Mouse (Mus musculus) ovary, postnatal 10 days (tissue): ENCODE data around the gene Rpl38.

ENCODE experiments used
- DNase-seq: peaks from one replicate; pipeline ENCODE4 v3.0.0; 2022; ENCODE audit warnings: low spot score

The Rpl38 gene

GRCm38 (mm10) chr11:114704071-114704913, 36.0 kb downstream of the Rpl38 start:
- no peak for DNase-seq

GRCm38 (mm10) chr11:114706358-114706757, 38.0 kb downstream of the Rpl38 start:
- no peak for DNase-seq

- no peak for DNase-seq
Measured at GRCm38 (mm10) chr11:114711393-114711792, 43.1 kb downstream of the Rpl38 start.

GRCm38 (mm10) chr11:114711861-114712260, 43.5 kb downstream of the Rpl38 start:
- DNase-seq, result no peak

GRCm38 (mm10) chr11:114714526-114714925, 46.2 kb downstream of the Rpl38 start:
- no peak for DNase-seq

- DNase-seq, result no peak
Measured at GRCm38 (mm10) chr11:114715531-114715930, 47.2 kb downstream of the Rpl38 start.

GRCm38 (mm10) chr11:114720535-114720934, 52.2 kb downstream of the Rpl38 start:
- no peak for DNase-seq
